Mouse (Mus musculus): ENCODE measurements around the gene Lrrc8d.

DNA sequence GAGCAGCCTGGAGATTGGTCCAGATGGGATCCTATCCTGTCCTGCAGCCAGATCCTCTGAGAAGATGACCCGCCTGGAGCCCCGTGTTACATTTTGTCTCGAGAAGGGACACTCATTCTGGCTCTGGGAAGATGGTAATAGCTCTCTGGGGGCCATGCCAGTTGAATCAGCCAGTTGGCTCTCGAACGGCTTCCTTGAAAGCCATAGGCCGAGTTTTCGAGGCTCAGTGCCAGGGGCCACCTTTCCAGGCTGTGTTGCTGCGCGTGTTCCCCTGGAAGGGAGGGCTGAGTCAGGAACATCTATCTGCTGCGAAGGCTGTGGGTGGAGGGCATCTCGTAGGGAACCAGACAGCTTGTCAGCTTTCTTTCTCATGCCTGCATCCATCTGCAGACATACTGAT, 23.0 kb downstream of the Lrrc8d start:
- TF ChIP-seq CTCF (IDR thresholded peaks at IDR 0.05; ENCODE audit: low read depth) (no peak), EP300 (IDR thresholded peaks at IDR 0.05; ENCODE audit: low read depth) (no peak)

Measured in heart, postnatal 0 days (tissue).